Mouse (Mus musculus) inflammation-experienced regulatory T-cells (primary cell): ENCODE measurements around the gene Plppr5. TPM values are rescaled to one million over a fixed set of nuclear protein-coding genes. Genes with fewer than 3 reads are reported as not detected.

ENCODE experiments used
- polyA plus RNA-seq, 2 experiments: library from polyadenylated mRNA; unstranded; fragments of 100-300 nt; shearing (Covaris generic); gene quantifications; one replicate each; pipeline ENCODE4 v1.2.1; 2017

The Plppr5 gene
- polyA plus RNA-seq: under 1 TPM in 1 of 2 experiments, not detected in 1; 0.43 TPM

GRCm38 (mm10) chr3:117574529-117575252 lies at the start of gene Plppr5:
Plppr5 (plus strand) TSS chr3:117574836.

Other genes starting within 250 kb of the Plppr5 start
- gene Plppr4, start 214.0 kb upstream of the Plppr5 start, polyA plus RNA-seq: not detected